Mouse (Mus musculus) lung, adult 2 months (tissue): ENCODE data around the gene Gm10318. TPM values are rescaled to one million over a fixed set of nuclear protein-coding genes. Genes with fewer than 3 reads are reported as not detected.

Source experiments
- DNase-seq: peaks from one replicate; pipeline ENCODE4 v3.0.0; 2022
- H3K4me1 ChIP-seq: fragments of 200-500 bp; 2 replicates; pipeline ENCODE4 v1.6.1; 2011; ENCODE audit warnings: low read length; ENCODE audit not compliant: control insufficient read depth, insufficient read depth
- H3K4me3 ChIP-seq: fragments of 200-500 bp; replicated peaks from 2 replicates; pipeline ENCODE3; 2011; ENCODE audit warnings: low read depth, mild to moderate bottlenecking, control low read depth, low read length; ENCODE audit errors: extremely low read depth
- CTCF ChIP-seq: fragments of 200-500 bp; IDR thresholded peaks from 2 replicates; pipeline ENCODE4 v1.5.1; 2011; ENCODE audit warnings: mild to moderate bottlenecking, low read length, control low read depth; ENCODE audit not compliant: insufficient read depth
- POLR2A ChIP-seq: fragments of 200-500 bp; IDR thresholded peaks from 2 replicates; pipeline ENCODE4 v1.6.1; 2011; ENCODE audit warnings: low read depth, mild to moderate bottlenecking, control low read depth, low read length, borderline replicate concordance; ENCODE audit errors: extremely low read depth
- WGBS: fragments of 180-500 bp; shearing (Covaris S2); methylation state at CpG from one replicate; pipeline ENCODE4 v1.1.7; 2018; 5-methylcytosine and 5-hydroxymethylcytosine counted together
- polyA plus RNA-seq: library from polyadenylated mRNA; depleted of rRNA; stranded (reverse); fragments of >200 nt; gene quantifications from 2 replicates; pipeline ENCODE4 v1.2.3, GENCODE M21; 2012; rRNA removed

Gm10318 gene
- polyA plus RNA-seq = not detected in 2 replicates

- DNase-seq = no peak
- TF ChIP-seq CTCF = no peak
- no peak for TF ChIP-seq POLR2A
These were observed at the start of gene Gm10318 for GRCm38 (mm10) chr10:77852559-77852958. Gm10318 (plus strand) TSS chr10:77852859.

GRCm38 (mm10) chr10:77804095-77804494 is 48.6 kb upstream of the Gm10318 start:
- 30% methylated on average over 3 of the region's 3 CpGs for WGBS
- no peak for DNase-seq
- TF ChIP-seq POLR2A (no peak), CTCF (no peak)
- Histone ChIP-seq H3K4me1 (no peaks in the 10 kb centered on the region), H3K4me3 (no peak overlapping the region)

More at GRCm38 (mm10) chr10:77852559-77852958, at the start of gene Gm10318:
- WGBS = 49% methylated on average over 9 of the region's 9 CpGs
- Histone ChIP-seq H3K4me1 (no peaks in the 10 kb centered on the region), H3K4me3 (no peak within 1 kb of the TSS)

- no peaks in the 10 kb centered on the region for H3K4me1 ChIP-seq
- TF ChIP-seq POLR2A = no peak
- TF ChIP-seq CTCF = no peak
- H3K4me3 ChIP-seq = no peak within 1 kb of the TSS
- DNase-seq = no peak
- 49% methylated on average over 5 of the region's 5 CpGs for WGBS
These were observed 40.9 kb upstream of the Gm10318 start, which contains the start of gene Gm9507 for GRCm38 (mm10) chr10:77811743-77812142. Gm9507 (minus strand) TSS chr10:77811843.

- Histone ChIP-seq H3K4me1 (no peaks in the 10 kb centered on the region), H3K4me3 (no peak within 1 kb of the TSS)
- TF ChIP-seq POLR2A (no peak), CTCF (no peak)
- WGBS = 31% methylated on average over 4 of the region's 4 CpGs
- DNase-seq = no peak
These were observed 38.3 kb upstream of the Gm10318 start, which contains the start of gene Gm2696 for GRCm38 (mm10) chr10:77814382-77814781. Gm2696 (plus strand) TSS chr10:77814682.

GRCm38 (mm10) chr10:77815514-77815913 is 37.1 kb upstream of the Gm10318 start:
- WGBS = 17% methylated on average over 5 of the region's 5 CpGs
- DNase-seq = peak; percentile 17
- no peak for TF ChIP-seq POLR2A
- TF ChIP-seq CTCF = peak; percentile 47
- Histone ChIP-seq H3K4me1 (no peaks in the 10 kb centered on the region), H3K4me3 (no peak overlapping the region)

GRCm38 (mm10) chr10:77818523-77818922 is 34.1 kb upstream of the Gm10318 start:
- 98% methylated on average over 4 of the region's 4 CpGs for WGBS

GRCm38 (mm10) chr10:77819203-77819602 is 33.5 kb upstream of the Gm10318 start:
- Histone ChIP-seq H3K4me1 (no peaks in the 10 kb centered on the region), H3K4me3 (no peak overlapping the region)
- WGBS = 47% methylated on average over 4 of the region's 4 CpGs
- DNase-seq = no peak
- TF ChIP-seq CTCF = no peak
- TF ChIP-seq POLR2A = no peak

More at GRCm38 (mm10) chr10:77818523-77818922, 34.1 kb upstream of the Gm10318 start:
- H3K4me3 ChIP-seq = no peak overlapping the region
- no peak for TF ChIP-seq POLR2A
- TF ChIP-seq CTCF = no peak
- H3K4me1 ChIP-seq = no peaks in the 10 kb centered on the region
- no peak for DNase-seq

GRCm38 (mm10) chr10:77826951-77827350 is 25.7 kb upstream of the Gm10318 start, which contains the start of gene Krtap10-4:
Krtap10-4 (minus strand) TSS chr10:77827095.
- no peak for TF ChIP-seq POLR2A
- no peak for TF ChIP-seq CTCF
- 36% methylated on average over 6 of the region's 6 CpGs for WGBS
- DNase-seq = no peak
- H3K4me1 ChIP-seq = no peaks in the 10 kb centered on the region
- no peak within 1 kb of the TSS for H3K4me3 ChIP-seq

GRCm38 (mm10) chr10:77835647-77836046 is 17.0 kb upstream of the Gm10318 start, which contains the start of gene Krtap10-10:
Krtap10-10 (plus strand) TSS chr10:77835947.
- TF ChIP-seq POLR2A (no peak), CTCF (no peak)
- no peak within 1 kb of the TSS for H3K4me3 ChIP-seq
- WGBS = 57% methylated on average over 9 of the region's 9 CpGs

GRCm38 (mm10) chr10:77839006-77839405 is 13.7 kb upstream of the Gm10318 start:
- no peak for TF ChIP-seq POLR2A
- no peak for TF ChIP-seq CTCF
- 67% methylated on average over 6 of the region's 6 CpGs for WGBS
- no peak overlapping the region for H3K4me3 ChIP-seq
- no peaks in the 10 kb centered on the region for H3K4me1 ChIP-seq
- no peak for DNase-seq

More at GRCm38 (mm10) chr10:77835647-77836046, 17.0 kb upstream of the Gm10318 start, which contains the start of gene Krtap10-10:
- DNase-seq = no peak
- H3K4me1 ChIP-seq = no peaks in the 10 kb centered on the region
